ENCODE assay signal across 12 mouse cellular contexts in the genomic region with DNA sequence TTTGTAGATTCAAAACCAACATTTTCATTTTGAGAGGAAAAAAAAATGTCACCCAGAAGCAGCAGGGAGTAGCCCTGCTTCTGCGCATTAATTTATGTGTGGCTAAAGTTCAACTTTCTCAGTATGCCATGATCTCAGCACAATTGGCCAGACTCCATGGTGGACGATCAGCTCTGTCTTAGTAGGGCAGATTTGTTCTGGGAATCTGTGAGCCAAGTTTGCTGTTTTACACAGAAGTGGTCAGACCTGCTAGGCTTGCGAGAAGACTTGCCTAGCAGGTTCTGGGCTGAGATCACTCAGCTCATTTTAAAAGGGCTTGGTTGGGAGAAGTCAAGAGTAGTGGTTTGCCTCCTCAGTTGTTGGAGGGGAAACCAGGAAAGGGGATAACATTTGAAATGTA. TPM values are rescaled to one million over a fixed set of nuclear protein-coding genes. Genes with fewer than 3 reads are reported as not detected.
DNase-seq lines count a peak whose midpoint lies in the region; ATAC-seq and TF ChIP-seq lines count a peak whose summit lies in the region.
"Had no signal": no experiment of that assay in that cellular context is flagged by ENCODE, and none has a peak within 500 bp of the region (broad histone marks: within the 10 kb centered on the region; RNA-seq: fewer than 3 reads in every experiment).

No protein-coding gene starts in this region.

- TF ChIP-seq CTCF in heart, adult 2 months (IDR thresholded peaks at IDR 0.05), result no peak
- TF ChIP-seq CTCF in kidney, postnatal 0 days (IDR thresholded peaks at IDR 0.05; ENCODE audit: low read depth), result no peak

- no peaks in the 10 kb centered on the region for H3K4me1 ChIP-seq in heart, adult 2 months (ENCODE audit: control insufficient read depth, insufficient read depth, low read length)
- H3K4me1 ChIP-seq in kidney, postnatal 0 days (replicated peaks; ENCODE audit: insufficient read depth, low read length), result no peaks in the 10 kb centered on the region
- H3K4me1 ChIP-seq: embryonic facial prominence, embryonic 15.5 days had no signal

- H3K4me3 ChIP-seq in heart, adult 2 months, result no peak overlapping the region
- no peak overlapping the region for H3K4me3 ChIP-seq in kidney, postnatal 0 days (replicated peaks; ENCODE audit: low read depth, low read length)
- H3K4me3 ChIP-seq: embryonic facial prominence, embryonic 15.5 days; layer of hippocampus, adult 2 months; megakaryocyte, embryonic 14.5 days had no signal

- no peaks in the 10 kb centered on the region for H3K36me3 ChIP-seq in heart, adult 2 months (ENCODE audit: control insufficient read depth, insufficient read depth, low read length)
- no peaks in the 10 kb centered on the region for H3K36me3 ChIP-seq in kidney, postnatal 0 days (ENCODE audit: insufficient read depth, low read length)
- H3K36me3 ChIP-seq: embryonic facial prominence, embryonic 15.5 days had no signal

- H3K27me3 ChIP-seq in heart, adult 2 months (ENCODE audit: control insufficient read depth, insufficient read depth, low read length), result no peaks in the 10 kb centered on the region
- H3K27me3 ChIP-seq in kidney, postnatal 0 days (ENCODE audit: insufficient read depth, low read length), result no peaks in the 10 kb centered on the region
- H3K27me3 ChIP-seq: embryonic facial prominence, embryonic 15.5 days had no signal

- H3K9me3 ChIP-seq in kidney, postnatal 0 days (replicated peaks; ENCODE audit: low read length), result no peaks in the 10 kb centered on the region
- H3K9me3 ChIP-seq: embryonic facial prominence, embryonic 15.5 days; megakaryocyte, embryonic 14.5 days had no signal

- peak; percentile 62 for DNase-seq in heart, adult 11 months
- no peak for DNase-seq in heart, adult 2 months
- DNase-seq in adrenal gland, postnatal 14 days, result peak; percentile 45
- peak; percentile 19 for DNase-seq in kidney, postnatal 0 days (ENCODE audit: low spot score)
- peak; percentile 13 for DNase-seq in ovary, postnatal 36 days (ENCODE audit: low spot score)
- no peak for DNase-seq in spleen, postnatal 36 days (ENCODE audit: low spot score in 2 of 2)
- no peak for DNase-seq in yolk sac, embryonic 10.5 days (ENCODE audit: low spot score)

- no peak for TF ChIP-seq EP300 in heart, adult 2 months (IDR thresholded peaks at IDR 0.05; ENCODE audit: insufficient read depth, low read depth, low read length)

- TF ChIP-seq POLR2A in heart, adult 2 months (IDR thresholded peaks at IDR 0.05; ENCODE audit: insufficient read depth, low read depth, low read length), result no peak

- no peaks in the 10 kb centered on the region for H3K79me2 ChIP-seq in heart, adult 2 months (replicated peaks; ENCODE audit: control insufficient read depth, insufficient read depth, low read length)

- intact Hi-C loops in heart, adult 2 months (cut with DNase I), result no loop called here

- ATAC-seq in kidney, postnatal 0 days (replicated peaks; ENCODE audit: low FRiP score, low read depth), result no peak
- no peak for ATAC-seq in inflammation-experienced regulatory T-cells, adult 6 months

- 69% methylated on average over 3 of the region's 3 CpGs for WGBS in heart, adult 2 months
- 46% methylated on average over 3 of the region's 3 CpGs for WGBS in kidney, postnatal 0 days

- no peak overlapping the region for H3K9ac ChIP-seq in heart, adult 2 months (ENCODE audit: low read depth, low read length)
- H3K9ac ChIP-seq in kidney, postnatal 0 days (ENCODE audit: low read depth, low read length), result no peak overlapping the region
- H3K9ac ChIP-seq: embryonic facial prominence, embryonic 15.5 days had no signal

- no peak overlapping the region for H3K4me2 ChIP-seq in kidney, postnatal 0 days (ENCODE audit: low read length)
- H3K4me2 ChIP-seq: embryonic facial prominence, embryonic 15.5 days; heart, embryonic 11.5 days had no signal

- no peak overlapping the region for H3K27ac ChIP-seq in heart, adult 2 months
- H3K27ac ChIP-seq in kidney, postnatal 0 days, result no peak overlapping the region
- H3K27ac ChIP-seq: embryonic facial prominence, embryonic 15.5 days; layer of hippocampus, adult 2 months had no signal

RNA-seq across cellular contexts. Expression of a gene that starts 49.5 kb away (rescaled TPM):
- under 1 TPM; 0.39 to 0.59 TPM for total RNA-seq in heart, adult 2 months (2021)
- polyA plus RNA-seq in heart, adult 2 months (2012; rRNA removed), result 0.53 and 0.94 TPM in 2 replicates
- total RNA-seq in adrenal gland, postnatal 14 days (2021), result 3.0 and 3.8 TPM in 2 replicates
- 3.3 and 4.9 TPM in 2 replicates for polyA plus RNA-seq in kidney, postnatal 0 days (2015; fragmentation: Nextera tagmentation; extraction: Ambion mirVana)
- polyA plus RNA-seq in inflammation-experienced regulatory T-cells, adult 6 months (2017; shearing (Covaris generic)), result 1 to 10 TPM in 2 of 3 experiments, under 1 TPM in 1; 0.56 to 6.6 (median 1.3) TPM

Comparison
In these comparisons a context has a peak if more than half of its experiments do, and no peak if none do; other contexts are left out.
1. DNase-seq: peak in heart, adult 11 months (single experiment), adrenal gland, postnatal 14 days (single experiment), kidney, postnatal 0 days (single experiment) and ovary, postnatal 36 days (single experiment); none in heart, adult 2 months (0 of 2), spleen, postnatal 36 days (0 of 2) and yolk sac, embryonic 10.5 days (single experiment).